Mouse (Mus musculus): Measurements from ENCODE around the gene Sgsm3. TPM values are rescaled to one million over a fixed set of nuclear protein-coding genes. Genes with fewer than 3 reads are reported as not detected.

Sgsm3 gene
- polyA plus RNA-seq, 1 experiment from 2014 or later = 39.2 TPM

DNA sequence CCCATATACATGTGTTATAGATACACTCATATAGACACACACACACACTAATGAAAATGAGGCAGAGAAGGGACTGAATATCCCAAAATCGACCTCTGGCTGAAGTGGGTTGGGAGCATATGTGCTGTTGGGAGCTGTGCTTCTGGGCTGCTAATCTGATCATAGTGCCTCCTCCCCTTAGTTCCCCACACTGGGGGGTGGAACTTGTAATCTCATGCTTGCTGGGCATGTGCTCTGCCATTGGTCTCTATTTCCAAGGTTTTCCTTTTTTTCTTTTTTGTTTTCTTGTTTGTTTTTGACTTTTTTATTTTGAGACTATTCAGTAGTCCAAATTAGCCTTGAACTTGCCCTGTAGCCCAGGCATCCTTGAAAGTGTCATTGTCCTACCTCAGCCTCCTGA lies 10.8 kb downstream of the Sgsm3 start:
- Histone ChIP-seq H3K9me3 (replicated peaks) (no peaks in the 10 kb centered on the region), H3K9ac (no peak overlapping the region), H3K36me3 (ENCODE audit: poor library complexity, severe bottlenecking) (no peaks in the 10 kb centered on the region), H3K4me3 (no peak overlapping the region), H3K4me2 (no peak overlapping the region), H3K27me3 (no peaks in the 10 kb centered on the region), H3K27ac (no peak overlapping the region), H3K4me1 (no peaks in the 10 kb centered on the region)
- 57% methylated on average over 1 of the region's 1 CpGs for WGBS
- no peak for ATAC-seq

DNA sequence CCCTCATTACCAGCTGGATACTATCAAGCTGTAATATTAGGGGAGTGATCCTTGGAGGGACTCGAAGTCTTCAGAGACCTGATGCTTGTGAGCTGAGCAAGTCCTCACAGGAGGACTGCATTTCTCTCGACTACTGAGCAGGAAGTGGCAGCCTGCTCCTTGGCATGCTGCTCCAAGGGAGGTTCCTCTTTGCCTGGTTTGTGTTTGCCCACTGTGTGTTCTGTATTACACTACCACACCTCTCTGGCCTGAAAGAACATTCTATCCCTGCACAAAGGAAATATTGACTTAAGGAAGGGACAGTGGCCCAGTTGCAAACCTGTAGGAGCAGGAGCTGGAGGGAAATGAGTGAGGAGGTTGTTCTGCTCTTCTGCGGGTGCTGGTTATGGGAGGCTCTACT lies 12.1 kb downstream of the Sgsm3 start:
- no peak overlapping the region for H3K4me2 ChIP-seq
- no peak overlapping the region for H3K9ac ChIP-seq
- no peak overlapping the region for H3K27ac ChIP-seq
- no peak overlapping the region for H3K4me3 ChIP-seq
- no peak for ATAC-seq
- H3K36me3 ChIP-seq (ENCODE audit: poor library complexity, severe bottlenecking) = no peaks in the 10 kb centered on the region
- no peaks in the 10 kb centered on the region for H3K9me3 ChIP-seq (replicated peaks)
- H3K4me1 ChIP-seq = no peaks in the 10 kb centered on the region
- no peaks in the 10 kb centered on the region for H3K27me3 ChIP-seq
- WGBS = 85% methylated on average over 3 of the region's 3 CpGs

DNA sequence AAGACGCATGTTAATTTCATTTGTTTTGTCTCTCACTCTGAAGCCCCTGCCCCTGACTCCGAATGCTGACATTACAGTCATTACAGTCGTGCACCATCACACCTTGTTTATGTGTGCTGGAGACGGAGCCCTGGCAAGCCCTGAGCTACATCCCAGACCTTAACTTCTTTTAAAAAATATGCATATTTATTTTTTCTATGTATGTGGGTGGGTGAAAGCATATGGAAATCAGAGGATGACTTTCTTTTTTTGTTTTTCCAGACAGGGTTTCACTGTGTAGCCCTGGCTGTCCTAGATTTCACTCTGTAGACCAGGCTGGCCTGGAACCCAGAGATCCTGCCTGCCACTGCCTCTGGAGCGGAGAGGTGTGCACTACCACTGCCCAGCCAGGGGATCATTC lies 17.4 kb downstream of the Sgsm3 start:
- Histone ChIP-seq H3K4me1 (no peaks in the 10 kb centered on the region), H3K27ac (no peak overlapping the region), H3K4me2 (no peak overlapping the region), H3K9ac (no peak overlapping the region), H3K4me3 (no peak overlapping the region), H3K36me3 (ENCODE audit: poor library complexity, severe bottlenecking) (no peaks in the 10 kb centered on the region), H3K27me3 (no peaks in the 10 kb centered on the region), H3K9me3 (replicated peaks) (no peaks in the 10 kb centered on the region)
- ATAC-seq = no peak
- WGBS = 89% methylated on average over 5 of the region's 5 CpGs

DNA sequence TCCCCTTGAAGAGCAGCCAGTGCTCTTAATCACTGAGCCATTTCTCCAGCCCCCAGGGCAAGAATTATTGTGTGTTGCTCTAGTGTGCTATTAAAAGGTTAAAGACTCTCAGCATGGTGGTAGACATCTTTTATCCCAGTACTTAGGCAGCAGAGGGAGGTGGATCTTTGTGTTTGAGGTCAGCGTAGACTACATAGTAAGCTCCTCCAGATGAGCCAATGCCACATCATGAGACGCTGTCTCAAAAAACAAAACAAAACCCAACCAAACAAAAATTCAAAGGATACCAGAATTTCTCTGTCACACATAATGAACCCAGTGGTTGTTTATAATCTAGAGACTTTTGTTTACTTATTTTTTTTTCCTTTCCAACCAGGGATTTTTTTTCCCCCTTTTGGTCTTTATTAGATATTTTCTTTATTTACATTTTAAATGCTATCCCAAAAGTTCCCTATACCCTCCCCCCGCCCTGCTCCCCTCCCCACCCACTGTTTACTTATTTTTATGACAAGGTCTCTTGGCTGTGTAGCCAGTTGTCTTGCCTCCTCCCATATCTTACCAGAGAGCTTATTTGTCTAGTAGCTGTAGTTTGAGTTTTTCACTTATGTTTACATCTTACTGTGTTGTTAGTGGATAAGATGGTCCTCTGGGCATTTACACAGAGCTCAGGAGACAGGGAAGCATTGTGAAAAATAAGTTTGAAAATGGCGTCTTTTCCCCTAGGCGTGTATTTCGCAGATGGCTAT lies 18.7 kb downstream of the Sgsm3 start:
- no peak for ATAC-seq
- no peaks in the 10 kb centered on the region for H3K9me3 ChIP-seq (replicated peaks)
- WGBS = 78% methylated on average over 6 of the region's 6 CpGs

DNA sequence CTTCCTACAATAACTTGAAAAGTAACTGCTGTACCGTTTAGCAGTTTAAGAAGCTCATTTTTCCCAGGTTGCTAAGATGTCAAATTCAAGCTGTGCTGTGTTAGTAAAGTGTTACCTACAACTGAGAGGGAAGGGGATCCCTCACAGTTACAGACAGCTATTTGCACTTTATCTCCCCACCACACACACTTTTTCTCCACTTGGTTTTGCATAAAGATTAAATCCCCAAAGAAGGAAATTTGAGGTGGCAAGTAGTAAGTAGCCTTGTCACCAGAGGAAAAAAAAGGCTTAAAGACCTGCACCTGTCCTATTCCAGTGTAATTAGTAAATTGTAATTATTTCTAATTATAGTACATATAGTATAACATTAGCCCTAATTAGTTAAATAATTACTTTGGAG lies 19.5 kb downstream of the Sgsm3 start:
- Histone ChIP-seq H3K4me2 (no peak overlapping the region), H3K4me3 (no peak overlapping the region), H3K36me3 (ENCODE audit: poor library complexity, severe bottlenecking) (no peaks in the 10 kb centered on the region), H3K27ac (no peak overlapping the region), H3K9me3 (replicated peaks) (no peaks in the 10 kb centered on the region), H3K4me1 (no peaks in the 10 kb centered on the region), H3K27me3 (no peaks in the 10 kb centered on the region), H3K9ac (no peak overlapping the region)
- no peak for ATAC-seq
- WGBS = 45% methylated on average over 1 of the region's 1 CpGs

More for the DNA sequence above, 18.7 kb downstream of the Sgsm3 start:
- H3K27me3 ChIP-seq = no peaks in the 10 kb centered on the region
- H3K27ac ChIP-seq = no peak overlapping the region
- no peak overlapping the region for H3K4me2 ChIP-seq
- no peaks in the 10 kb centered on the region for H3K4me1 ChIP-seq
- no peak overlapping the region for H3K9ac ChIP-seq
- H3K36me3 ChIP-seq (ENCODE audit: poor library complexity, severe bottlenecking) = no peaks in the 10 kb centered on the region
- no peak overlapping the region for H3K4me3 ChIP-seq

- Histone ChIP-seq H3K27ac (no peak overlapping the region), H3K9ac (no peak overlapping the region), H3K27me3 (no peaks in the 10 kb centered on the region), H3K4me2 (no peak overlapping the region), H3K9me3 (replicated peaks) (no peaks in the 10 kb centered on the region), H3K4me3 (no peak overlapping the region), H3K36me3 (ENCODE audit: poor library complexity, severe bottlenecking) (peaks cover 14% of the 10 kb centered on the region), H3K4me1 (no peaks in the 10 kb centered on the region)
- no peak for ATAC-seq
- 60% methylated on average over 3 of the region's 4 CpGs for WGBS
These were observed 23.0 kb downstream of the Sgsm3 start for GRCm38 (mm10) chr15:81000419-81001138.

GRCm38 (mm10) chr15:81006127-81006735 lies 28.7 kb downstream of the Sgsm3 start:
- H3K36me3 ChIP-seq (ENCODE audit: poor library complexity, severe bottlenecking) = peaks cover 57% of the 10 kb centered on the region
- H3K4me1 ChIP-seq = no peaks in the 10 kb centered on the region
- no peaks in the 10 kb centered on the region for H3K9me3 ChIP-seq (replicated peaks)
- no peak for ATAC-seq
- no peak overlapping the region for H3K4me3 ChIP-seq
- 88% methylated on average over 10 of the region's 10 CpGs for WGBS
- no peak overlapping the region for H3K4me2 ChIP-seq
- H3K27ac ChIP-seq = no peak overlapping the region
- no peaks in the 10 kb centered on the region for H3K27me3 ChIP-seq
- no peak overlapping the region for H3K9ac ChIP-seq

DNA sequence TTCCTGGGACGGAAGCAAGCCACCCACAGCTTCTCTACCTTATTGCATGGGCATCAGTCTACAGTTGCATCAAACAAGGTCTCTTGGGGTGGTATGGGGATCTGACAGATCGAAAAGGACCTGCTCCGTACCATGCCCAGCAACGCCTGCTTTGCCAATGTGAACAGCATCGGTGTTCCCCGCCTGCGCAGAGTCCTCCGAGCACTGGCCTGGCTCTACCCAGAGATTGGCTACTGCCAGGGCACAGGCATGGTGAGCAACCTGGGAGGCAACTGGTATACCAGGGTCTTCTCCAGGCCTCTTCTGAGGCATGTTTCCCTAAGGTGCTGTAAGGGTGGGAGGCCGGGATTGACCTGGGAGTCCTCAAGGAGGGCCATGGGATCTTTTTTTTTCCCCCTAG lies 29.8 kb downstream of the Sgsm3 start:
- H3K27ac ChIP-seq = no peak overlapping the region
- H3K4me3 ChIP-seq = no peak overlapping the region
- H3K4me1 ChIP-seq = no peaks in the 10 kb centered on the region
- peaks cover 68% of the 10 kb centered on the region for H3K36me3 ChIP-seq (ENCODE audit: poor library complexity, severe bottlenecking)
- WGBS = 94% methylated on average over 9 of the region's 9 CpGs
- ATAC-seq = no peak
- H3K9ac ChIP-seq = no peak overlapping the region
- H3K9me3 ChIP-seq (replicated peaks) = no peaks in the 10 kb centered on the region
- no peak overlapping the region for H3K4me2 ChIP-seq
- no peaks in the 10 kb centered on the region for H3K27me3 ChIP-seq

- Histone ChIP-seq H3K4me2 (no peak overlapping the region), H3K4me3 (no peak overlapping the region), H3K27ac (no peak overlapping the region), H3K36me3 (ENCODE audit: poor library complexity, severe bottlenecking) (peaks cover 73% of the 10 kb centered on the region), H3K4me1 (no peaks in the 10 kb centered on the region), H3K9ac (no peak overlapping the region), H3K9me3 (replicated peaks) (no peaks in the 10 kb centered on the region), H3K27me3 (no peaks in the 10 kb centered on the region)
- 92% methylated on average over 8 of the region's 8 CpGs for WGBS
- ATAC-seq = no peak
These were observed 30.3 kb downstream of the Sgsm3 start for GRCm38 (mm10) chr15:81007905-81008304.

- H3K4me3 ChIP-seq = no peak overlapping the region
- H3K27ac ChIP-seq = no peak overlapping the region
- ATAC-seq = no peak
- no peak overlapping the region for H3K4me2 ChIP-seq
- no peaks in the 10 kb centered on the region for H3K4me1 ChIP-seq
- peaks cover 75% of the 10 kb centered on the region for H3K36me3 ChIP-seq (ENCODE audit: poor library complexity, severe bottlenecking)
- H3K9ac ChIP-seq = no peak overlapping the region
- no peaks in the 10 kb centered on the region for H3K9me3 ChIP-seq (replicated peaks)
- no peaks in the 10 kb centered on the region for H3K27me3 ChIP-seq
- 67% methylated on average over 10 of the region's 10 CpGs for WGBS
These were observed 31.1 kb downstream of the Sgsm3 start for GRCm38 (mm10) chr15:81008689-81009123.

DNA sequence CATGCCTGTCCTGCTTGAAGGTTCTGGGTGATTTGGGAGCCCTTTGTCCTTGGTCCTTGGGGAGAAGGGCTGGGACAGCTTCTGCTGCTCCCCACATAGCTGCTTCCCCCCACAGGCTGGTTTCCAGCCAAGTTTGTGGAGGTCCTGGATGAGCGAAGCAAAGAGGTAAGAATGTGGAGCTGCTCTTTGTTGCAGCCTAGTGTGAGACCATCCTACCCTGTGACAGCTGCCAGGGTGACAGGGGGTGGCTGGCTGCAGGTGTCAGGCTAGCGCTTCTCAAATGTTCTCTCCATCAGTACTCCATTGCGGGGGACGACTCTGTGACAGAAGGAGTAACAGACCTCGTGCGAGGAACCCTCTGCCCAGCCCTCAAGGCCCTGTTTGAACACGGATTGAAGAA lies 32.5 kb downstream of the Sgsm3 start:
- no peak for ATAC-seq
- WGBS = 86% methylated on average over 7 of the region's 7 CpGs

GRCm38 (mm10) chr15:81011523-81011922 lies 34.0 kb downstream of the Sgsm3 start:
- Histone ChIP-seq H3K9me3 (replicated peaks) (no peaks in the 10 kb centered on the region), H3K9ac (no peak overlapping the region), H3K36me3 (ENCODE audit: poor library complexity, severe bottlenecking) (peaks cover 89% of the 10 kb centered on the region), H3K4me2 (no peak overlapping the region), H3K4me1 (no peaks in the 10 kb centered on the region), H3K27me3 (no peaks in the 10 kb centered on the region), H3K4me3 (no peak overlapping the region), H3K27ac (no peak overlapping the region)
- WGBS = 82% methylated on average over 3 of the region's 3 CpGs
- ATAC-seq = no peak

More for the DNA sequence above, 32.5 kb downstream of the Sgsm3 start:
- no peaks in the 10 kb centered on the region for H3K4me1 ChIP-seq
- no peak overlapping the region for H3K27ac ChIP-seq
- H3K36me3 ChIP-seq (ENCODE audit: poor library complexity, severe bottlenecking) = peaks cover 85% of the 10 kb centered on the region
- no peak overlapping the region for H3K4me3 ChIP-seq
- no peak overlapping the region for H3K9ac ChIP-seq
- no peaks in the 10 kb centered on the region for H3K9me3 ChIP-seq (replicated peaks)
- H3K27me3 ChIP-seq = no peaks in the 10 kb centered on the region
- no peak overlapping the region for H3K4me2 ChIP-seq

All from forebrain, embryonic 13.5 days (tissue).